Mouse (Mus musculus): ENCODE results near the gene Gm21962. TPM values are rescaled to one million over a fixed set of nuclear protein-coding genes. Genes with fewer than 3 reads are reported as not detected.
A peak's percentile ranks its signal among the peaks of the same experiment; 100 is the strongest.
"Not testable (repeated sequence)": the region's sequence is repeated elsewhere in the genome, so short reads cannot be mapped to it uniquely, and the experiment has no call there.

Gm21962 gene
- not detected in 2 replicates for polyA plus RNA-seq (2016; fragmentation: Nextera tagmentation; extraction: Ambion mirVana)

DNA sequence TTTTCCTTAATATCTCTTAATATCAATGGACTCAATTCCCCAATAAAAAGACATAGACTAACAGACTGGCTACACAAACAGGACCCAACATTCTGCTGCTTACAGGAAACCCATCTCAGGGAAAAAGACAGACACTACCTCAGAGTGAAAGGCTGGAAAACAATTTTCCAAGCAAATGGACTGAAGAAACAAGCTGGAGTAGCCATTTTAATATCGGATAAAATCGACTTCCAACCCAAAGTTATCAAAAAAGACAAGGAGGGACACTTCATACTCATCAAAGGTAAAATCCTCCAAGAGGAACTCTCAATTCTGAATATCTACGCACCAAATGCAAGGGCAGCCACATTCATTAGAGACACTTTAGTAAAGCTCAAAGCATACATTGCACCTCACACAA is at the start of gene Gm21962:
Gm21962 (plus strand) TSS at position 301 of the 400 bp plus-strand sequence.
- H3K27me3 ChIP-seq; H3K27ac ChIP-seq; H3K36me3 ChIP-seq; H3K4me3 ChIP-seq; ATAC-seq (ENCODE audit: insufficient number of reproducible peaks, insufficient read depth, low FRiP score, low TSS enrichment); H3K4me2 ChIP-seq (replicated peaks); H3K9ac ChIP-seq; H3K9me3 ChIP-seq; H3K4me1 ChIP-seq: not testable (repeated sequence)
- WGBS = no CpG with 5 or more reads among the region's 3 CpGs

GRCm38 (mm10) chr3:137622091-137622490 is 49.2 kb upstream of the Gm21962 start:
- WGBS = 47% methylated on average over 6 of the region's 6 CpGs
- H3K4me3 ChIP-seq = no peak overlapping the region
- 0 out of 2 replicates have a peak, but pooled peaks cover 4% of the 10 kb centered on the region for H3K36me3 ChIP-seq

GRCm38 (mm10) chr3:137622895-137623580 is 48.3 kb upstream of the Gm21962 start:
- Histone ChIP-seq H3K4me1 (0 out of 2 replicates have a peak, but pooled peaks cover 6% of the 10 kb centered on the region), H3K27ac (no peak overlapping the region), H3K9ac (peak overlapping the region; percentile 57; the same call in 1 of the 2 replicates), H3K4me3 (peak overlapping the region; percentile 58), H3K4me2 (replicated peaks) (peak overlapping the region; percentile 78), H3K9me3 (no peaks in the 10 kb centered on the region), H3K27me3 (0 out of 2 replicates have a peak, but pooled peaks cover 11% of the 10 kb centered on the region), H3K36me3 (0 out of 2 replicates have a peak, but pooled peaks cover 4% of the 10 kb centered on the region)
- ATAC-seq (ENCODE audit: insufficient number of reproducible peaks, insufficient read depth, low FRiP score, low TSS enrichment) = peak; percentile 31; the same call in 1 of the 2 replicates
- 25% methylated on average over 14 of the region's 14 CpGs for WGBS

More at GRCm38 (mm10) chr3:137622091-137622490, 49.2 kb upstream of the Gm21962 start:
- H3K9me3 ChIP-seq = no peaks in the 10 kb centered on the region
- H3K4me2 ChIP-seq (replicated peaks) = no peak overlapping the region
- 0 out of 2 replicates have a peak, but pooled peaks cover 6% of the 10 kb centered on the region for H3K4me1 ChIP-seq
- no peak overlapping the region for H3K9ac ChIP-seq
- ATAC-seq (ENCODE audit: insufficient number of reproducible peaks, insufficient read depth, low FRiP score, low TSS enrichment) = no peak
- H3K27me3 ChIP-seq = 0 out of 2 replicates have a peak, but pooled peaks cover 11% of the 10 kb centered on the region
- no peak overlapping the region for H3K27ac ChIP-seq

GRCm38 (mm10) chr3:137623581-137624362 is 47.6 kb upstream of the Gm21962 start:
- Histone ChIP-seq H3K27me3 (0 out of 2 replicates have a peak, but pooled peaks cover 11% of the 10 kb centered on the region), H3K4me1 (0 out of 2 replicates have a peak, but pooled peaks cover 6% of the 10 kb centered on the region), H3K4me2 (replicated peaks) (peak overlapping the region; percentile 78), H3K4me3 (peak overlapping the region; percentile 58), H3K9me3 (no peaks in the 10 kb centered on the region), H3K9ac (peak overlapping the region; percentile 57), H3K27ac (no peak overlapping the region), H3K36me3 (0 out of 2 replicates have a peak, but pooled peaks cover 4% of the 10 kb centered on the region)
- under 1% methylated on average over 46 of the region's 47 CpGs for WGBS
- ATAC-seq (ENCODE audit: insufficient number of reproducible peaks, insufficient read depth, low FRiP score, low TSS enrichment) = peak; percentile 97

DNA sequence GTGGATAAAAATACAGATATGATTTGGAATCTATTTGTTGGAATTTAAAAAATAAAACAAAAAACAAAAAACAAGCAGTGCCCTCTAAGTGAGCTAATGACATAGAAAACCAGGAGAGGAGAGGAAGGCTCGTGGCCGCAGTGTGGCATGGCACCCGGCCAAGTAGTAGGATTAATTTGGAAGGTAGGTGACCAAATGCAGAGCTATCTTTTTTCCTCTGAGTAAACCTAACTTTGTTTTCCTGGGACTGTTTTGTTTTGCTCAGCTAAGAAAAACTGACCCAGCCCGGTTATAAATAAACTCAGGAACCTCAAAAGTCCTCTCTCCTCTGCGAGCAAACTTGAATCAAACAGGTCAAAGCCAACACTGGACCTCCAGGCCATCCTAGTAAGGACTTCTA is 46.3 kb upstream of the Gm21962 start:
- 77% methylated on average over 5 of the region's 5 CpGs for WGBS
- Histone ChIP-seq H3K36me3 (0 out of 2 replicates have a peak, but pooled peaks cover 4% of the 10 kb centered on the region), H3K27me3 (0 out of 2 replicates have a peak, but pooled peaks cover 11% of the 10 kb centered on the region), H3K27ac (no peak overlapping the region), H3K9me3 (no peaks in the 10 kb centered on the region), H3K9ac (no peak overlapping the region), H3K4me2 (replicated peaks) (0 out of 2 replicates have a peak overlapping the region, but pooled peaks have one; percentile 5), H3K4me1 (0 out of 2 replicates have a peak, but pooled peaks cover 6% of the 10 kb centered on the region), H3K4me3 (no peak overlapping the region)
- ATAC-seq (ENCODE audit: insufficient number of reproducible peaks, insufficient read depth, low FRiP score, low TSS enrichment) = no peak

DNA sequence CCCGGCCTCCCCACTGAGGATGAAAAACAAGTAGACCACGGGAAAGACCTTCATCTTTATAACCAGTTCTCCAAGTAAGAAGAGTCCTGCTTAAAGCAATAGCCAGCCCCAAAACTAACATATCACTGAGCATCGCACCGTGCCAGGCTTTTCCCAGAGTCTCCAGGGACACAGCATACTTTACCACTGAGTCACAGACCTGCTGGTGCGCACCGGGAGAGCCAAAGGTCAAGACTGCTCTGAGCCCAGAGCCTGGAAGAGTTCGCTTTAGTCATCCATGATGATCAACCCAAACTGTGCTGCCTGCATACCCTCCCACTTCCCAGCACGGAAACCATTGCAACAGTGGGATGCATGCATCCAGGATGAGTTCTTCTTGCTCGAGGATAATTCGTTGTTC is 37.6 kb upstream of the Gm21962 start:
- no peak for ATAC-seq (ENCODE audit: insufficient number of reproducible peaks, insufficient read depth, low FRiP score, low TSS enrichment)
- no peak overlapping the region for H3K27ac ChIP-seq
- no peaks in the 10 kb centered on the region for H3K36me3 ChIP-seq
- H3K27me3 ChIP-seq = no peaks in the 10 kb centered on the region
- no peak overlapping the region for H3K9ac ChIP-seq
- no peaks in the 10 kb centered on the region for H3K9me3 ChIP-seq
- H3K4me3 ChIP-seq = no peak overlapping the region
- H3K4me1 ChIP-seq = peaks cover 2% of the 10 kb centered on the region; the same call in 1 of the 2 replicates
- H3K4me2 ChIP-seq (replicated peaks) = no peak overlapping the region
- 79% methylated on average over 10 of the region's 10 CpGs for WGBS

GRCm38 (mm10) chr3:137636571-137636970 is 34.8 kb upstream of the Gm21962 start:
- Histone ChIP-seq H3K4me1 (peaks cover 9% of the 10 kb centered on the region), H3K9me3 (no peaks in the 10 kb centered on the region), H3K36me3 (no peaks in the 10 kb centered on the region), H3K27me3 (no peaks in the 10 kb centered on the region), H3K4me3 (no peak overlapping the region), H3K9ac (no peak overlapping the region), H3K4me2 (replicated peaks) (no peak overlapping the region), H3K27ac (no peak overlapping the region)
- no peak for ATAC-seq (ENCODE audit: insufficient number of reproducible peaks, insufficient read depth, low FRiP score, low TSS enrichment)
- 84% methylated on average over 4 of the region's 4 CpGs for whole genome bisulfite sequencing

GRCm38 (mm10) chr3:137641238-137641637 is 30.1 kb upstream of the Gm21962 start:
- no peak for ATAC-seq (ENCODE audit: insufficient number of reproducible peaks, insufficient read depth, low FRiP score, low TSS enrichment)
- Histone ChIP-seq H3K9ac (no peak overlapping the region), H3K4me3 (no peak overlapping the region), H3K4me2 (replicated peaks) (no peak overlapping the region), H3K4me1 (peaks cover 9% of the 10 kb centered on the region), H3K9me3 (no peaks in the 10 kb centered on the region), H3K36me3 (no peaks in the 10 kb centered on the region), H3K27ac (no peak overlapping the region), H3K27me3 (no peaks in the 10 kb centered on the region)
- 73% methylated on average over 5 of the region's 5 CpGs for WGBS

GRCm38 (mm10) chr3:137642137-137642536 is 29.2 kb upstream of the Gm21962 start:
- Histone ChIP-seq H3K4me3 (no peak overlapping the region), H3K4me1 (peaks cover 9% of the 10 kb centered on the region), H3K9ac (no peak overlapping the region), H3K9me3 (no peaks in the 10 kb centered on the region), H3K36me3 (no peaks in the 10 kb centered on the region), H3K4me2 (replicated peaks) (no peak overlapping the region), H3K27ac (no peak overlapping the region), H3K27me3 (no peaks in the 10 kb centered on the region)
- ATAC-seq (ENCODE audit: insufficient number of reproducible peaks, insufficient read depth, low FRiP score, low TSS enrichment) = no peak
- WGBS = 42% methylated on average over 8 of the region's 8 CpGs

DNA sequence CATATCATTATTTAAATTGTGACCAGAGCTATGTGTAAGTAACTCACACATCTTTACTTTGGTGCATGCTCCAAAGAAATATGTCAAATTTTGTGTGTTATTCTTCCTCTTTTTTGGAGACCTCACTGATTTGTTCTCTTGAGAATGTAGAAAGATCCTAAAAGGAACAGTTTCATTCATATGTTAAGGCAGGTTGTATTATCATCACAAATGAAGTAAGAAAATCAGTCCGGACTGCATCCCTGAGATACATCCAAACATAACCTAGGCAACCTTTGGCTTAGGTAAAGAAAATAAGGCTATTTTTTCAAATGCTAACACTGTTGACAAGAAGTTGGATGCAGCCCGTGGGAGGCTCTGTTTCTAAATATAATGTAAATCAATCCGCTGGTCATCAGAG is 28.8 kb upstream of the Gm21962 start:
- no peaks in the 10 kb centered on the region for H3K9me3 ChIP-seq
- no peak overlapping the region for H3K9ac ChIP-seq
- H3K4me3 ChIP-seq = no peak overlapping the region
- no peaks in the 10 kb centered on the region for H3K27me3 ChIP-seq
- H3K4me1 ChIP-seq = peaks cover 9% of the 10 kb centered on the region
- ATAC-seq (ENCODE audit: insufficient number of reproducible peaks, insufficient read depth, low FRiP score, low TSS enrichment) = no peak
- no peak overlapping the region for H3K4me2 ChIP-seq (replicated peaks)
- no peak overlapping the region for H3K27ac ChIP-seq
- H3K36me3 ChIP-seq = no peaks in the 10 kb centered on the region
- 61% methylated on average over 3 of the region's 3 CpGs for WGBS

GRCm38 (mm10) chr3:137644081-137644480 is 27.2 kb upstream of the Gm21962 start:
- Histone ChIP-seq H3K36me3 (no peaks in the 10 kb centered on the region), H3K9ac (no peak overlapping the region), H3K4me2 (replicated peaks) (no peak overlapping the region), H3K27ac (no peak overlapping the region), H3K4me1 (peaks cover 3% of the 10 kb centered on the region; the same call in 1 of the 2 replicates), H3K9me3 (no peaks in the 10 kb centered on the region), H3K27me3 (no peaks in the 10 kb centered on the region), H3K4me3 (no peak overlapping the region)
- no peak for ATAC-seq (ENCODE audit: insufficient number of reproducible peaks, insufficient read depth, low FRiP score, low TSS enrichment)
- 79% methylated on average over 3 of the region's 3 CpGs for WGBS
